Mouse (Mus musculus): ENCODE results near the gene Snx30. TPM values are rescaled to one million over a fixed set of nuclear protein-coding genes. Genes with fewer than 3 reads are reported as not detected.

The Snx30 gene
- total and polyA plus RNA-seq, 3 experiments: 4.2 to 8.6 TPM; not detected in 1

- Histone ChIP-seq H3K79me2 (ENCODE audit: control insufficient read depth, insufficient read depth, low read length, poor library complexity) (no peaks in the 10 kb centered on the region), H3K27me3 (ENCODE audit: control insufficient read depth in 1 of 2, insufficient read depth in 2 of 2, low read length in 2 of 2) (no peaks in the 10 kb centered on the region), H3K9ac (ENCODE audit: control insufficient read depth, low read depth, low read length, poor library complexity, severe bottlenecking) (no peak overlapping the region), H3K4me3 (ENCODE audit: control insufficient read depth in 1 of 2, insufficient read depth in 1 of 2, low read depth in 2 of 2, low read length in 2 of 2) (no peak overlapping the region), H3K27ac (ENCODE audit: control insufficient read depth, low read depth, low read length) (no peak overlapping the region), H3K36me3 (ENCODE audit: control insufficient read depth in 1 of 2, insufficient read depth in 2 of 2, low read length in 2 of 2) (no peaks in the 10 kb centered on the region), H3K4me1 (ENCODE audit: control insufficient read depth in 1 of 2, insufficient read depth in 2 of 2, low read length in 2 of 2) (no peaks in the 10 kb centered on the region), H3K9me3 (replicated peaks; ENCODE audit: insufficient read depth, low read length) (no peaks in the 10 kb centered on the region)
- TF ChIP-seq GABPA (IDR thresholded peaks at IDR 0.05; ENCODE audit: low read depth, low read length): no peak
- no peak for TF ChIP-seq TBP (IDR thresholded peaks at IDR 0.05; ENCODE audit: low read depth, low read length)
- no peak for TF ChIP-seq MAFK (IDR thresholded peaks at IDR 0.05; ENCODE audit: borderline replicate concordance, low read depth, low read length)
- no peak for TF ChIP-seq NRF1 (IDR thresholded peaks at IDR 0.05; ENCODE audit: insufficient read depth, low read depth, low read length, poor library complexity, severe bottlenecking)
- TF ChIP-seq MEF2A (IDR thresholded peaks at IDR 0.05; ENCODE audit: extremely low read depth, insufficient replicate concordance, low read depth, low read length, poor library complexity, severe bottlenecking): no peak
- TF ChIP-seq ZC3H11A (IDR thresholded peaks at IDR 0.05; ENCODE audit: low read depth, low read length): no peak
- TF ChIP-seq GATA1 (IDR thresholded peaks at IDR 0.05; ENCODE audit: low read depth, low read length): no peak
- no peak for TF ChIP-seq KAT2A (conservative IDR thresholded peaks at IDR 0.05; ENCODE audit: low read depth, low read length)
- no peak for TF ChIP-seq CHD2 (IDR thresholded peaks at IDR 0.05; ENCODE audit: low read length)
- no peak for TF ChIP-seq UBTF (IDR thresholded peaks at IDR 0.05; ENCODE audit: borderline replicate concordance, insufficient read depth, low read depth, low read length)
- TF ChIP-seq ZNF384 (IDR thresholded peaks at IDR 0.05; ENCODE audit: low read depth, low read length): no peak
- TF ChIP-seq SIN3A (IDR thresholded peaks at IDR 0.05; ENCODE audit: low read length): no peak
- no peak for TF ChIP-seq NELFE (IDR thresholded peaks at IDR 0.05; ENCODE audit: low read depth, low read length)
- no peak for TF ChIP-seq HCFC1 (IDR thresholded peaks at IDR 0.05; ENCODE audit: low read depth, low read length)
- no peak for TF ChIP-seq MYB (IDR thresholded peaks at IDR 0.05; ENCODE audit: low read depth, low read length)
- no peak for TF ChIP-seq USF2 (IDR thresholded peaks at IDR 0.05; ENCODE audit: borderline replicate concordance in 1 of 2, insufficient read depth in 1 of 2, low read depth in 1 of 2, low read length in 2 of 2)
- TF ChIP-seq CTCF (IDR thresholded peaks at IDR 0.05 in 2 of 3, conservative IDR thresholded peaks at IDR 0.05 in 1 of 3; ENCODE audit: control insufficient read depth in 1 of 3, insufficient read depth in 1 of 3, low read depth in 2 of 3, low read length in 3 of 3, poor library complexity in 1 of 3, severe bottlenecking in 1 of 3): no peak
- TF ChIP-seq ELF1 (IDR thresholded peaks at IDR 0.05; ENCODE audit: low read depth, low read length): no peak
- TF ChIP-seq TAL1 (IDR thresholded peaks at IDR 0.05; ENCODE audit: low read length): no peak
- no peak for DNase-seq (ENCODE audit: low read depth, low spot score)
Observed at GRCm38 (mm10) chr4:59901810-59902209, 96.2 kb downstream of the Snx30 start.

GRCm38 (mm10) chr4:59902547-59902946 is 96.9 kb downstream of the Snx30 start:
- Histone ChIP-seq H3K27ac (ENCODE audit: control insufficient read depth, low read depth, low read length) (no peak overlapping the region), H3K9me3 (replicated peaks; ENCODE audit: insufficient read depth, low read length) (no peaks in the 10 kb centered on the region), H3K4me3 (ENCODE audit: control insufficient read depth in 1 of 2, insufficient read depth in 1 of 2, low read depth in 2 of 2, low read length in 2 of 2) (no peak overlapping the region), H3K79me2 (ENCODE audit: control insufficient read depth, insufficient read depth, low read length, poor library complexity) (no peaks in the 10 kb centered on the region), H3K36me3 (ENCODE audit: control insufficient read depth in 1 of 2, insufficient read depth in 2 of 2, low read length in 2 of 2) (no peaks in the 10 kb centered on the region), H3K27me3 (ENCODE audit: control insufficient read depth in 1 of 2, insufficient read depth in 2 of 2, low read length in 2 of 2) (no peaks in the 10 kb centered on the region), H3K4me1 (ENCODE audit: control insufficient read depth in 1 of 2, insufficient read depth in 2 of 2, low read length in 2 of 2) (no peaks in the 10 kb centered on the region), H3K9ac (ENCODE audit: control insufficient read depth, low read depth, low read length, poor library complexity, severe bottlenecking) (no peak overlapping the region)
- TF ChIP-seq SMC3 (IDR thresholded peaks at IDR 0.05; ENCODE audit: low read depth, low read length) (0 out of 2 replicates have a peak, but pooled peaks have one; percentile 5), ZNF384 (IDR thresholded peaks at IDR 0.05; ENCODE audit: low read depth, low read length) (no peak), CTCF (IDR thresholded peaks at IDR 0.05 in 2 of 3, conservative IDR thresholded peaks at IDR 0.05 in 1 of 3; ENCODE audit: control insufficient read depth in 1 of 3, insufficient read depth in 1 of 3, low read depth in 2 of 3, low read length in 3 of 3, poor library complexity in 1 of 3, severe bottlenecking in 1 of 3) (peak; percentile 21 to 58 (median 38); a peak in 5 of 6 replicates)
- no peak for DNase-seq (ENCODE audit: low read depth, low spot score)

Measured in MEL (cell line).